Mouse (Mus musculus): Measurements from ENCODE around the gene Gbx2. TPM values are rescaled to one million over a fixed set of nuclear protein-coding genes. Genes with fewer than 3 reads are reported as not detected.

The Gbx2 gene
- polyA plus RNA-seq, 1 experiment = not detected

DNA sequence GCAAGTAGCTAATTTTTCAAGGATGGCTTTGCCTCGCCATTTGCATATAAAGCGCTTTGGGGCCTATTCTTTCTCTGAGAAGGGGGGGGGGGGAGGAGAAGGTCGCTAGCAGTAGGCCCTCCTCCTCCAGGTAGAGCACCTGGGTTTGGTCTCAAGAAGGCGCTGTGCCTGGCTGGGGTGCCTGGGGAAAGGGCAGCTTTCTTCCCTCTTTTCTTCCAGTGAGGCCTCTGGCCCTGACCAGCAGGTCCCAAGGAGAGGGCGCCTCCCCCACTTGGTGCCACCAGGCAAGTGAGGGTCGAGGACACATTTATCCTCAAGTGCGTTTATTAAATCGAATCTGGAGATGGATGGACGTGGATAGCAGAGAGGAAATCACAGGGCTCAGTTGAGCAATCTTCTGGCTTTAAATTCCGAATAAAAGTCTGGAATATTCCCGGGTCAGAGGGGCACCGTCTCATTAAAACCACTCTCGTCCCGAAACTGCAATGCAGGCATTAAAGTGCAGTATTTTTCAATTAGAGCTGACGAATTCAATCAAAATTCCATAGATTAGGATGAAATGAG is 10.1 kb upstream of the Gbx2 start:
- TF ChIP-seq GATA1 (IDR thresholded peaks at IDR 0.05; ENCODE audit: low read length) = no peak

- no peak for TF ChIP-seq GATA1 (IDR thresholded peaks at IDR 0.05; ENCODE audit: low read length)
These were observed 9.2 kb upstream of the Gbx2 start for GRCm38 (mm10) chr1:89939981-89940726.

DNA sequence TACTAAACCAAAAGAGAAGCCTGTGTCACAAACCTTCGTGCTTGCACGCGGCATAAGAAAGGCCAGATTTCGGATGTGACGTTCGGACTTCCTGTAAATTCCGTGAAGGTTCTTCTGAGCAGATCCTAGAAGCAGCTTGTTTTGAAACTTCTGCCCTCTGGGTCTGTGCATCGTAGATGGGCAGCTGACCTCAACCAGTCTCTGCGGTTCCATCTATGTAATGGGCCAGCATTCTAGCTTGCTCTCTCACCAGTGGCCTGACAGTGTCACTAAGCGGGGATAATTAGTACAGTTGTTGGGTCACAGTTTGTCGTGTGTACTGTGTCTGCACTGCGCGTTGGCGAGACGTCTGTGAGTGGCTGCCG is 8.6 kb upstream of the Gbx2 start:
- no peak for TF ChIP-seq GATA1 (IDR thresholded peaks at IDR 0.05; ENCODE audit: low read length)

DNA sequence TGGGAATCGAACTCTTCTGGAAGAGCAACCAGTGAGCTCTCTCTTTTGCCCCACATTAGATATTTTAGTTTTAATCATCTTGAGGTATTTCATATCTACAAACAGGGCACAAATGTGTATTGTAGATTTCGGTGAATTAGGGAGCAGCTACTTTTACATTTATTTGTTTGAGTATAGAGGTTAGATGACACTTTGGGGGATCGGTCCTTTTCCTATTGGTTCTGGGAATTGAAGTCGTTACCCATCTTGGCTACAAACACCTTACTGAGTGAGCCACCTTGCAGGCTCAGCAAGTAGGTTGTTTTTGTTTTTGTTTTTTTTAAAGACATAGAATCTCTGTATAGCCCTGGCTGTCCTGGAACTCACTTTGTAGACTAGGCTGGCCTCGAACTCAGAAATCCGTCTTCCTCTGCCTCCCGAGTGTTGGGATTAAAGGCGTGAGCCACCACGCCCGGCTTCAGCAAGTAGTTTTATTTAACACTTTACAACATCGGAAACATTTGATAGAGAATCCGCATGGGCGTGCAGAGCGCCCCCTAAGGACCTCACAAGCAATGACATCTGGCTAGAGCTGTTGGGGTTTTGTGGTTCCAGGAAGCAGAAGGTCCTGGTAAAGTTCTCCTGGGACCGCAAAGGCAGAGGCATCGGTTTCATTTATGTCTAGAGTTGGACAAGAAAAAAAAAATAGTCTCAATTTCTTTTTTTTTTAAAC is 8.1 kb upstream of the Gbx2 start:
- TF ChIP-seq GATA1 (IDR thresholded peaks at IDR 0.05; ENCODE audit: low read length) = no peak

DNA sequence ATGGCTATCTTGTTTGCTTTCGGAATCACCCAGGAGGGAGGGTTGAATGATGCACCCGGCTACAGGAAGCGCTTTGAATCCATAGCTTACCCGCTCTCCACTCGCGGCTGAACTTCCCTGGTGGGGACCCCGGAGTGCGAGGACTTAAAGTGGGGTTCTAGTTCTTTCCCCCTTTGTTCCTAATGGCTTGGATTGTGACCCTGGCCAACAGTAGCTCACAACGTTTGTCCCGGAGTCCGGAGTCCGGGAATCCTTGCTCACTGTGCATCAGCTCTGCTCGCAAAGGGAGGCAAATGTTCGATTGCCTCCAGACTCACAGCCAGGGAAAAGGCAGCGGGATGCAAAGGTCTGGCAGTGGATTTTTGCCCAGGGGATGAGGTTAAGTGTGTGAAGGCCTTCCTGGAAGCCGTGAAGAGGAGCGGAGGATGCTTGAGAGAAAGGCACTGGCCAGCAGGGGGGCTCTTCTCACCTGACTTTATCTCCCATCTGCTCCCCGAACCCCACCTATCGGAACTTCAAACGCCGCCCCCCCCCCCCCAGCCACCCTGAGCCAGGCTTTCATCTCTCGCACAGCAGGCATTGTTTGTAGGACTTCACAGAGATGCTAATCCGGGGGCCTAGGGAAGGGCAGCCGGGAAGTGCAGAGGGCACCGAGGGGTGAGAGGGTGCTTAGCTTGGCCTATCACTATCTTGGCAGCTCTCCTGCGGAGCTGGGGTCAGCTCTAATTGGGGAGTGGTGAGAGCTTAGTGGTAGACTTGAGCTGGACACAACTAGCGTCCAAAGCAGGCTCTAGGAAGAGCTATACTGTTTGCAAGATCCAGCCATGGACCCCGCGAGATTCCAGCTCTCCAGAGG is 4.7 kb upstream of the Gbx2 start:
- TF ChIP-seq GATA1 (IDR thresholded peaks at IDR 0.05; ENCODE audit: low read length) = no peak

DNA sequence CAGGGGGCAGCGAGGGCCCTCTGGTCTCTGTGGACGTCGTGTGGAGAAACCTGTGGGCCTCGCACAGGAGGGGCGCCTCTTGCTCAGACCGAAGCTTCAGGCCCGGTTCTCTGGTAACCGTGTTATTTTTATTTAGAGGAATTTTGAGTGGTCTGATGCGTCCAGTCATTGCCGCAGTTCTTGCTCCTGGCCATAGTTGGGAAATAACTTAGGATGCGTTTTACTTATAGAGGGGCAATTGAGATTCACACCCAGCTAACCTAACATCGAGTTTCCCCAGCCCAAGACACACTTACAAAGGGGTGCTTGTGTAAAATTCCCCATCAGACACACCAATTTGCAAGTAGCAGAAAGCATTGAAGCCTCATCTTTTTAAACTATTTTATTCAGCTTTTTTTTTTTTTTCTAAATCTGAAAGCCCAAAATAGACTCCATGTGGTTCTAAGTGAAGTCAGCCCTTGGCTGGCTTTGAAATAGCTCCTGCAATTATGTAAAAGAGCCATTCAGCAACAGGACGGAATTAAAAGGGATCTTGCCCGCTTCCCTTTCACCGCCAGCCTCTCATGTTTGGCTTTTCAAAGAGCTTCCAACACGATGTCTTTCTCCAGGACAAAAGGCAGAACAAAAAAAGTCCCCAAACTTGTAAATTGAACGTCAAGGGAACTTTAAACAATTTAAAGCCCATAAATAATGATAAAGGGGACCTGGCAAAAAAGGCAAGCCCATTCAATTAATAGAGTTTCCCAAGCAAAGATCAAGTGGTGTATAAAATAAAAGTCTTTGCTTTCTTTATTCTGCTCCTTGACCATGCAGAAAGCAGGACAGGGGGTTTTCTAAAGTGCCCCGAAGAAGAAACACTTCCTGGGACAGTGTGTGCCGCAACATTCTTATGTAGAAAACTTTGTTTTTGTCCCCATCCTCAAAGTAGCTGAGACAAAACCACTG is 3.6 kb upstream of the Gbx2 start:
- no peak for TF ChIP-seq GATA1 (IDR thresholded peaks at IDR 0.05; ENCODE audit: low read length)

- TF ChIP-seq GATA1 (IDR thresholded peaks at IDR 0.05; ENCODE audit: low read length) = no peak
These were observed 2.8 kb upstream of the Gbx2 start for GRCm38 (mm10) chr1:89933786-89934185.

DNA sequence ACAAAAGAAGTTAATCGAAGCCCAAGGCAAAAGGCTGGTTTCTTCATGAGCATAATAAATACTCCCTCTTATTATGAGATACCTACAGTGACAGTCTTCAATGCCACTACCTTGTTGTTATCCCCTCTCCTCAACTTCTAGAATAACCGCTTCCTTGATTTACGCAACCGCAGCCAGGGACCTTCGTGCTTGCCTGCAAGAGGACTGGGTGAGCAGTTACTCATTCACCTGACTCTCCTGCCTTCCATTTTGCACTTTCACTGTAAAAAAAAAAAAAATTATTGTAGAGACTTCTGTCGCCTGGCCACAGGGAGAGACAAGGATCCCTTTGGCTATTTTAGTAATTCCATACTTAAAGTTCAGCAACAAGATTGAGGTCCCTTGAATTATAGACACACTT is 2.0 kb upstream of the Gbx2 start:
- no peak for TF ChIP-seq GATA1 (IDR thresholded peaks at IDR 0.05; ENCODE audit: low read length)

DNA sequence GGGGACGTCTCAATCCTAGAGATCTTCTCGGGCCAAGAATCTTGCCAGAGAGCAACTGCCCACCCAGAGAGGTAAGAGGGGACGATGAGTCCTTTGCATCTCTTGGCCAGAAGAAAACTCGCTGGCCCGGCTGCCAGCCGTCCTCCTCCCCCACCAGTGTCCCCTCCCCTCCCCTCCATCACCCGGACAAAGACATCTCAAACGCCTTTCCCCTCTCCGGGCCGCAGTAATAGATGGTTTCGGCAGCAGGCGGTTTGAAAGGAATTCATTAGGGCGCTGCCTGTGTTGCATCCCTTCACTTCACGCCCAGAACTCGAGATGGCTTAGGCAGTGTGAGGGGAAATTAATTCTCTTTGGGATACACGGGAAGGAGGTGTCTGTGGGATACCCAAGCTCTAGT is 1.6 kb upstream of the Gbx2 start:
- TF ChIP-seq GATA1 (IDR thresholded peaks at IDR 0.05; ENCODE audit: low read length) = no peak

DNA sequence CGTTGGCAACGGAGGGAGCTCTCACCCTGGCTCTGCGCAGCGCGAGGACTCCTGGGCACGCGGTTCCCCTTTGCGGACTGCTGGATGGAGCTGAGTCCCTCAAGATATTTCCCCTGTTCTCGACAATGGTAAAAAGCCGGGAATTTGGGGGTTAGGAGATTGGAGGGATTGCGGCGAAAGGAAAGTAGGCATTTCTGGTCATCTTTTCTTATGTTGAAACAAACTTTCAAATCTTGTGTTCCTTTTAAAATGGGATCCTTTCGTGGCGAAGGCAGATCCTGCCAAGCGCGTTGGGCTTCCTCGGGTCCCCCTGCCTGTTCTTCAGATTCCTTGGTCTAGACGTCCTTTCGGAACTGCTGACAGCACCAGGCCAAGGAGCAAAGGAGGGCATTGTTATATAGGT is 1.0 kb upstream of the Gbx2 start:
- no peak for TF ChIP-seq GATA1 (IDR thresholded peaks at IDR 0.05; ENCODE audit: low read length)

GRCm38 (mm10) chr1:89930551-89930950 is 428 bp downstream of the Gbx2 start:
- TF ChIP-seq GATA1 (IDR thresholded peaks at IDR 0.05; ENCODE audit: low read length) = no peak

DNA sequence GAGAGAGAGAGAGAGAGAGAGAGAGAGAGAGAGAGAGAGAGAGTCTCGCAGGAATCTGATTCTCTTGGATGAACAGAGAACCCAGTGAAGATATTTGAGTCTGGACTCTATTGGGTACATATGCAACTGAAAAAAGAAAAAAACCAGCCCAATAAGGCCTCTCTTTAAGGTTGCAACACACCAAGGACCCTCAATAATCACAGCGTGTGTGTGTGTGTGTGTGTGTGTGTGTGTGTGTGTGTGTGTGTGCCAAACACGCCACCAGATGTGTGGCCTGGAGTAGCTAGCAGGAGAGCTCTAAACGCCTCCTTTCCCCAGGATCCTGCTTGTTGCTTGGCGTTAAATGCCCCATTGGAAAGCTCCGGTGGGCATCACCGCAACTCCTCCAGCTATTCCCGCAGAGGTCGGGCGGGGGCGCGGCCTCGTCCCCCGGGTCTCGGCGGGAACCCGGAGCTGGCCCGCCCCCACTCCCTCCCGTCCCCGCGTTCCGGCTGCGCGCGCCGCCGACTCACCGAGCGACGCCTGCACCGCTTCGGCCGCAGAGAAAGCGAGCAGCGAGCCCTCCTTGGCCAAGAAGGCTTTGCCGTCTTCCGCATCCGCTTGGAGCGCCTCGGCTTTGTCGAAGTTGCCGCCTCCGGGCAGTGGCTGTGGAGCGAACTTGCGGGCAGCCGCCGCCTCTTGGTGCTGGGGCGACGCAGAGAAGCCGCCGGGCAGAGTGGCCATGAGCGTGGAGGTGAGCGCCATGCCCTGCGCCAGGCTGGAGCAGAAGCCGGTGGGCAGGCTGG is 1.1 kb downstream of the Gbx2 start:
- no peak for TF ChIP-seq GATA1 (IDR thresholded peaks at IDR 0.05; ENCODE audit: low read length)

DNA sequence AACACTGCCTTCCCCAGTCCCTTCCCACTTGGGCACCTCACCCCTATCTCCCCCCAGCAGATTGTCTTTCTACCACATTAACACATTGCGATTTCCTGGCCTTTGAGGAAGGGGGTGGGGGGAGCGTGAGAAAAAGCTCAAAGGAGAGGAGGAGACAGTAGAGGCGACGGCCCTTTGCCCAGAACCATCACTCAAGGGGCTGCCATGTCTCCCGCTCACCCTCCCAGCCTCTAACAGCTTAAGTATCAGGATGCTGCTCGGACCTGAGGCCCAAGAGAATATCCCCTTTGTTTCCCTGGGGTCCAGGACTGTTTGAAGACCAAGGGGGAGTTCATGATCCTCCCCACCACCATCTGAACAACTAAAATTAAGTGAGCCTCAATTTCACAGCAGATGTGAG is 1.8 kb downstream of the Gbx2 start:
- no peak for TF ChIP-seq GATA1 (IDR thresholded peaks at IDR 0.05; ENCODE audit: low read length)

DNA sequence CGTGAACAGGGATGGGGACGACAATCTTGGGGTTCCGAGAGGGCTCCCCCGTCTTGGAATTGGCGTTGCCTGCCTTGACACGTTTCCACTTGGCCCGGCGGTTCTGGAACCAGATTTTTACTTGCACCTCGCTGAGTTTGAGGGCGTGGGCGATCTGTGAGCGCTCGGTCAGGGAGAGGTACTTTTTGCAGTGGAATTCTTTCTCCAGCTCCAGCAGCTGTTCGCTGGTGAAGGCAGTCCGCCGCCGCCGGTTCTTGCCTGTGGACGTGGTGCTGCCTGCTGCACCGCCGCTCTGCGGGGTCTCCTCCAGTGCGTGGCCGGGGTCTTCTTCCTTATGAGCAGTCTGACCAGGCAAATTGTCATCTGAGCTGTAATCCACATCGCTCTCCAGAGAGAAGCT is 2.3 kb downstream of the Gbx2 start:
- no peak for TF ChIP-seq GATA1 (IDR thresholded peaks at IDR 0.05; ENCODE audit: low read length)
